Mouse (Mus musculus) induced T-regulatory cell, adult 2 months (primary cell): ENCODE results near the gene Ube2g2.

Source experiments
- DNase-seq: peaks from one replicate; pipeline ENCODE4 v3.0.0-alpha.2; 2012; ENCODE audit warnings: low read depth

Ube2g2 gene

DNA sequence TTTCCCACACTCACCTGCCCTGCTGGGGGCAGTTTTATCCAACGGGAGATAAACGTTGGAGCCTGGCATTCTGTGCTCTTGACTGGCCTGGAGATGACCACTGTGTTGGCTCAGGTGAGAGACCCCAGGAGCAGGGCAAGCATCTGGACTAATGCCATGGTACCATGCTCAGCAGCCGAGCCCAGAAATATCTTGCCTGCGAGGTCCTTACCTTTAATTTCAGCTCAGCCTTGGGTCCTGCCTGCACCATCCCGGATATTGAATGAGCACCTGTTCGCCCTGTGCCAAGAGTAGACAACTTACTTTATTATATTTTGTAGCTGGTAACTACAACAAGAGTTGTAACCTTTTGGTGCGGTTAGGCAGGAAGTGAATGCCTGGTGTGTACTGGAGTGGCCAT, 15.2 kb upstream of the Ube2g2 start:
- peak; percentile 79 for DNase-seq

- DNase-seq: no peak
These were observed 14.6 kb upstream of the Ube2g2 start for GRCm38 (mm10) chr10:77607441-77607840.

GRCm38 (mm10) chr10:77608589-77608988, 13.5 kb upstream of the Ube2g2 start:
- DNase-seq: no peak

DNA sequence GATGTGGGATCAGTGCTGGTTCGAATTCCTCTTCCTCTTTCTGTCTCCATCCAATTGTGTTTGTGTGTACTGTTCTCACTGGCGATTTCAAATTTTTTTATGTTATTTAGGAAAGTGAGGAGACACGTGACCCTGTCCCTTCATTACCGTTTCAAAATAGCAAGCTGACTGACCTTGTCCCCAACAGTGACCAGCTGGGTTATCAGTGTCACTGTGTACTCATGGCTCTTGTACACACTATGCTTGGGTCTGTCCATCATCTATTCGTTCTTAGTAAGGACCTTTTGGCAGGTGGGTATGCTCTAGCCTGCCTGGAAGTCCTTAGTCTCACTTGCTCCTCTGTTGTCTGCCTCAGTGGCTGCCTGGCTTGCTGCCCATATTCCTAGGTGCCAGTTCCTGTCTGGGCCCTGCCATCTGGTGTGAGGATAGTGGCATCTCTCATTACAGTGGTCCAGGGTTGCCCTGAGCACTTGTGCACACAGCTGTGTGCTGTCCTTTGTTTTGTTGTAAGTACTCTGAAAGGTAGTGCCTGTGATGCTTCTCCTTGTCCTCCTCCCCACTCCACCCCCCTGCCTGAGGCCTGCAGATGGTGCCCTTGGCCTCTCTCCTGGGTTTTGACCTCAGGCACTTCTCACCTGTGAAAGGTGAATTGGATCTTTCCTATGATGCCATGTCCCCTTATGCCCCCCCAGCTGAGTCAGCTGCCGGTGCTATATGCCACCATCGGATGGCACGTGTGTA, 11.7 kb upstream of the Ube2g2 start:
- DNase-seq: no peak

DNA sequence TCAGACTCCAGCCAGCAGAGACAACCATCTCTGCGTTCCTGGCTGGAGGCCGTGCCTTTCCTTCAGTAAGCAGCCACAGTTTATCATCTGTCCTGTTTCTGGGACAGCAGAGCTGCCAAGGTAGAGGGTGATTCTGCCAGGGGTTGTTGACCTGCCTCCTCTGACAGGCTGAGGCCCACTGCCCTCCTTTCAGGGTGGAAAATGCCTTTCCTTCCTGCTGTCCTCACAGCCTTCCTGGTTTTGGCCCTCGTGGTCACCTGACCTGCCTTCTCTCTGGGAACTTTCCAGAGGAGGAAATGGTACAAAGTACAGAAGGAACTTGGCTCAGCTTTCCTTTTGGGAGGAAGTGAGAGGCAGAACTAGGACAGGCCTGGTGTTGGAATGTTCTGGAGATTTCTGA, 8.7 kb upstream of the Ube2g2 start:
- DNase-seq: no peak

DNA sequence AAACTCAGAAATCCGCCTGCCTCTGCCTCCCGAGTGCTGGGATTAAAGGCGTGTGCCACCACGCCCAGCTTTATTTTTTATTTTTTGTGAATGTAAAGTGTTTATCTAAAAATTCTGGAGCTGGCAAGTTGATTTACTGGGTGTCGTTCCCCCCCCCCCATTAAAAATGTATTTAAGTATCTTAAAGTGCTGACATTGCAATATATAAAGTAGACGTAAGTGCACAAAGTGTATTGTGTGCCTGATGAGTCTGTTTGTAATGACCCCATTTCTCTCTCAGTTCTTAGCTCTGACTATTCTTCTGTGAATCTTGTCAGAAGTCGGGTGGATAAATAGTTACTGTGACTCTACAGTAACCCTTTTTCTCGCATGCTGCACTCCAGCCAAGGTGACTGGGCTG, 6.4 kb upstream of the Ube2g2 start:
- no peak for DNase-seq

GRCm38 (mm10) chr10:77616166-77616565, 5.9 kb upstream of the Ube2g2 start:
- no peak for DNase-seq

DNA sequence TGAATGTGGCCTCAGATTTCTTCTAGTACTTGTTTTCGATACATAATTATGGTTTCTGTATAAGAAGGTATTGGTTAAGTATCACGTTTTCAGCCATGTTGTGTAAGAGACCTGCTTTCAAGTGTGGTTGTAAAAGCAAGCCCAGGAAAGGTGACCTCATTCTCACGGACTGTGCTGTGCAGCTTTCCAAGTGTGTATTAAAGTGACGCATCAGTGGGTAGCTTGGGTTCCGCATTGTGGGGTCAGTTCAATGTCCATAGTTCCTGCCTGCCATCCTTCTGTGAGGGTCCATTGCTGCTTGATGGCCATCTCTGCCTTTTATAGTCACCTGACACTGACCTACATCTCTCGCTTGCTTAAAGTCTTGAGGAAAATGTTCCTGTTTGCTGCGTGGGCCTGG, 5.1 kb upstream of the Ube2g2 start:
- no peak for DNase-seq

DNA sequence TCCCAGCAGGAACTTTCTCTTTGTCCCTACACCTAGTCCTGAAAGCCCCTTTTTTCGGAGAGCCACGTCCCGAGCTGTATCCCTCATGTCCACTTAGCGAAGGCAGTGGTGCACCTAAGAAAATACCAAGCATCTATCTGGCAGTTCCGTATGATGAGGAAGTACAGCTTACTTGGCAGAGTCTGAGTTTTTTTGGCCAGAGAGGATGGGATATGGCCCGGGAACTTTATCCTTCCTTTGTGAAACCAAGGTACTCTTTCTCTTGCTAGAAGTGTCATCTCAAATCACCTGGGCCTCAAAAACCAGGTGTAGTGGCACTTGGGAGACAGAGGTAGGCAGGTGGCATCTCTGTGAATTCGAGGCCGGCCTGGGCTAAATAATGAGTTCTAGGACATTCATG, 529 bp upstream of the Ube2g2 start:
- no peak for DNase-seq

- peak; percentile 51 for DNase-seq
These were observed 1.0 kb downstream of the Ube2g2 start for GRCm38 (mm10) chr10:77623069-77623492.

GRCm38 (mm10) chr10:77623639-77624400, 1.7 kb downstream of the Ube2g2 start:
- no peak for DNase-seq

- DNase-seq: peak; percentile 31
These were observed 2.5 kb downstream of the Ube2g2 start for GRCm38 (mm10) chr10:77624570-77624995.

DNA sequence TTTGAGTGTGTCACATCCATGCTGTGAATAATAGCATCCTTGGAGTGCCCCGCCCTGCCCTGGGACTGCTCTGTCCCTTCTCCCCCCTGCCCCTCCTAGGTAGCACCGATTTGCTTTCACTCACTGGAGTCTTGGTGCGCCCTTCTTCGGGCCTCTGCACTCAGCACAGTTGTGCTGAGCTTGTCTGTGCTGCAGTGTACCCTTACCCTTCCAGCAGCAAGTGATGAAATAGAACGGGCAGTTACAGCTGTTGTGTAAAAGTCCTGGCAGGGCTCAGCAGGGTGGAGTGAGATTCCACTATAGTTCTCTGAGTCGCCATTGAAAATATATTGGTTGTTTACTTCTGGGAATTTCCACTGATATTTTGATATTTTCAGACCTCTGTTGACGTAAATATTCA, 4.0 kb downstream of the Ube2g2 start:
- DNase-seq: no peak

DNA sequence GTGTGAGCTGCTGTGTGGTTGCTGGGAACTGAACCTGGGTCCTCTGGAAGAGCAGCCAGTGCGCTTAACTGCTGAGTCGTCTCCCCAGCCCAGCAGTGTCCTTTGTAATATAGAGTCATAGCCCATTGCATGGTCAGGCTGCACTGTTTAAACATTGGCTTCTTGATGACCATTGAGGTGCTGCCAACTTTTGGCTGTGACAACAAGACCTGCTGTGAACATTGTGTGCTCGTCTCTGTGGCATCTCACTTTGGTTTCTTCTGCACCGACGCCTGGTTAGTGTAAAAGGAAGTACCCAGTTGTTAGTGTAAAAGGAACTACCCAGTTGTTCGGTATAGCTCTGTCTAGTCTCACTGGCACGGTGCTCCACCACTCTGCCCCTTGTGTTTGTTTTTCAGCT, 4.5 kb downstream of the Ube2g2 start:
- DNase-seq: no peak

- DNase-seq: peak; percentile 91
These were observed 5.4 kb downstream of the Ube2g2 start for GRCm38 (mm10) chr10:77627497-77627896.

GRCm38 (mm10) chr10:77629163-77629562, 7.1 kb downstream of the Ube2g2 start:
- no peak for DNase-seq

GRCm38 (mm10) chr10:77629970-77630369, 7.9 kb downstream of the Ube2g2 start:
- peak; percentile 52 for DNase-seq

GRCm38 (mm10) chr10:77634016-77634415, 11.9 kb downstream of the Ube2g2 start:
- no peak for DNase-seq

- DNase-seq: no peak
These were observed 12.6 kb downstream of the Ube2g2 start for GRCm38 (mm10) chr10:77634452-77635231.

GRCm38 (mm10) chr10:77636234-77636922, 14.3 kb downstream of the Ube2g2 start:
- no peak for DNase-seq

GRCm38 (mm10) chr10:77638956-77639355, 16.9 kb downstream of the Ube2g2 start:
- DNase-seq: no peak

- no peak for DNase-seq
These were observed 21.1 kb downstream of the Ube2g2 start for GRCm38 (mm10) chr10:77643160-77643559.
